Mouse (Mus musculus) gastrocnemius, postnatal 4 days (tissue): ENCODE results near the gene Rps24. TPM values are rescaled to one million over a fixed set of nuclear protein-coding genes. Genes with fewer than 3 reads are reported as not detected.
"Not testable (repeated sequence)": the region's sequence is repeated elsewhere in the genome, so short reads cannot be mapped to it uniquely, and the experiment has no call there.

Experiments used
- DNase-seq, 2 experiments: peaks; one replicate each; pipeline ENCODE4 v3.0.0; 2021 to 2022; ENCODE audit warnings: low spot score in 2 of 2, mixed read lengths in 2 of 2
- long read RNA-seq, 2 experiments: library from polyadenylated mRNA; stranded (forward); transcript quantifications; one replicate each; pipeline ENCODE4 v2.0.0; 2021
- total RNA-seq, 2 experiments: library from RNA; stranded (reverse); gene quantifications; 2 replicates each; pipeline ENCODE4 v1.2.3; 2021

Gene Rps24
- total RNA-seq, result 1,000 to 10,000 TPM; 1,547 to 1,580 TPM
- long read RNA-seq, experiment 1, transcript Rps24-210 (5 exons, 1,613 nt), result major isoform, 10 of 84 reads
- long read RNA-seq, experiment 1, partial matches to known transcripts, result 24 of 84 reads
- long read RNA-seq, experiment 1, other reads (novel, unspliced or antisense), result 47 of 84 reads
- long read RNA-seq, experiment 2, transcript Rps24-210 (5 exons, 1,613 nt), result major isoform, 9 of 88 reads
- long read RNA-seq, experiment 2, partial matches to known transcripts, result 21 of 88 reads
- long read RNA-seq, experiment 2, other reads (novel, unspliced or antisense), result 57 of 88 reads

DNA sequence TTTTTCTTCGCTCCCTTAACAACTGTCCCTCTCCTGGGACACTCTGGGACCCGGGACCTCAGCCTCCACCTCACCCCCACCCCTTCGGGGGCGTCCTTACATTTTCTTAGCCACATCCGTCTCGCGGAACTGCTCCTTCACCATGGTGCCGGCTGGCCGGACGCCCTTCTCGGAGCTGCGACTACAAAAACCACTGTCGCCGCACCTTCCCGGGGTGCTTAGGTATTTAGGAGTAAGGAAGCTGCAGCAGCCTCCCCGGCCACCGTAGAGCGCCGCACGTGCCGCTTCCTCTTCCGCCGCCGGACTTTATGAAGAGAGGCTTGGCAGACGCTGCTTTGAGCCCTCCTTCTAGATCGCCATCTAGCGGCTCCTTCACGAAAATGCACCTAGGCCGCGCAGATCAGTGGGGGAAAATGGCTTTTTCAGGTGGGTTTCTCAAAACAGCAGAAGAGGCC, at the start of gene Rps24, which contains the start of gene Polr3a:
Gene Rps24, plus strand, starts transcription at position 353 of the 455 bp plus-strand sequence.
Gene Polr3a, minus strand, starts transcription at position 286 of the 455 bp plus-strand sequence.
- peak; percentile 80 to 88 for DNase-seq

DNA sequence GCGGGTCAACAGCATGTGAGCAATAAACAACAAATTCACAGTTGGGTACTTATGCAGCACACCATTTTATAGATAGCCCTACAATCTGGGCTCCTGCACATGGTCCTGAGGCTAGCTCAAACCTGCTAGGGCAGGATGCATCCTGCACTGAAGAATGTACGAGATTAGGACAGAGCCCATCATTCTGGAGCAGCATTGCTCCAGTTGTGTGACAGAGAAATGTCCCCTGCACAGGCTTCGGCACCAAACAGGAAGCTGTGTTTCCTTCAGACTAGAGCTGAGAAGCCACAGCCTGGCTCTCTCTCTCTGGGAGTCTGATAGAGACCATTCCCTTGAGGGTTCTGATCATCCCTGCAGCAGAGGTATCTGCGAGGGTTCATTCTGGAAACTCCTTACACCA, 43.4 kb upstream of the Rps24 start:
- not testable (repeated sequence) for DNase-seq

DNA sequence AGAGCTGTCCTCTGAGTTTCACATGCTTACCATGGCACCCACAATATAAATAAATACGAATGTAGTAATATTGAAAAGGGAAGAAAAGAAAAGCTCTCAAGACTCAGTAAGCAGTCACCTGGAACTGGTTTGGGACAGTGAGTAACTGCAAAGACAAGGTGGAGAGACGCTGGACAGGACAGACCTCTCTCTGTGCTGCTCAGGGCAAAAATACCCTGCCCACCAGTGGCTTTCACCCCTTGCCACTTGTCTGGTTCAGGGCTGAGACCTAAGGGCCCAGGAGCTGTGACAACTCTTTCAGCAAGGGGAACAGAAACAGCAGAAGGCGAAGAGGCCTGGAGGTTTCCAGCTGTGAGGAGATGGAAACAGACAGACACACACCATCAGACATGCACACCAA, 28.7 kb upstream of the Rps24 start:
- DNase-seq, result no peak

DNA sequence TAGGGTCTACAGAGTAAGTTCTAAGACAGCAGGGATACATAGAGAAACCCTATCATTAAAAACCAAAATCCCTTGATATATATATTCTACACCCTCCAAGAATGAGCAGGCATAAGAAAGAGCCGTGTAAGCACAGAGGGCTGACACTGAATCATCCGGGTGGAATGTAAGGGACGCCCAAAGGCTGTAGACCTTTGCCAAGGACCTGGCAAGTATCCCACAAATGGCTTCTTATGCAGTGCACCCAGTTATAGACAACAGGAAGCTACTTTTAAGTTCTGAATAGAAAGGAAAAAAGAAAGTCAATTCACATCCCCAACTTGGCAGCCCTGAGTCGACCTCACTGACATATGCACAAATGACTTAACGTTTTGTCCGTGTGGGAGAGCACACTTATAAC, 18.1 kb upstream of the Rps24 start:
- no peak for DNase-seq

DNA sequence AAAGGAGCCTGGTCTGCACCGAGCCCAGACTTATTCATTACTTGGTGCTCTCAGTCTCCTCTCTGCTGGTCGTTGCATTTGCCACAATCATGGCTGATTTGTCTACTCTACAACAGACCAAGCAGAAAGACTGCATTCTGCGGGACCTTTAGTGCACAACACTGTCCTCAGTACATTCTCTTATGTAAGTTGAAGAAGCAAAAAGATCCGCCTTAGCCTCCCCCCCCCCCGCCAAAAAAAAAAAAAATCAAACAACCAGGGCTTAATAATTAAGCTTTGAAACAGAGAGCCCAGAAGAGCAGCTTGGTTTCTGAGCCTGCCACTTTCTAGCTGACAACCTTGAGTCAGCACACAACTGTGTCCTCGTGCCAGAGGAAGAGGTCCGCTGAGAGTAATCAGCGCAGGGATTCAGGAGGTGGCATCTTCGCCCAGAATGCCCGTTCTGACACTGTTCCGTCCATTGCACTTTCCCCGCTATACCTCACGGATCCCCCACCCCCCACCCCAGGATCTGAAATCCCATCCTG, 621 bp upstream of the Rps24 start:
- DNase-seq, result no peak

DNA sequence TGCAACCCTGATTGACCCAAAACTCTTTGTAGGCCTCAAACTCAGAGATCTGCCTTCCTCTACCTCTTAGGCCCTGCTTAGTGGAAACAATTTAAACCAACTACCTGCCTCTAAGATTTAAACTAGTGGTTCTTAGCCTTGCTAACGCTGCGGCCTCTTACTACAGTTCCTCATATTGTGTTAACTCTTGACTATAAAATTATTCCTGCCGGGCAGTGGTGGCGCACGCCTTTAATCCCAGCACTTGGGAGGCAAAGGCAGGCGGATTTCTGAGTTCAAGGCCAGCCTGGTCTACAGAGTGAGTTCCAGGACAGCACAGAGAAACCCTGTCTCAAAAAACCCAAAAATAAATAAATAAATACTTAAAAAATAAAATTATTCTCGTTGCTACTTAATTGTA, 2.8 kb downstream of the Rps24 start:
- DNase-seq, result not testable (repeated sequence)

DNA sequence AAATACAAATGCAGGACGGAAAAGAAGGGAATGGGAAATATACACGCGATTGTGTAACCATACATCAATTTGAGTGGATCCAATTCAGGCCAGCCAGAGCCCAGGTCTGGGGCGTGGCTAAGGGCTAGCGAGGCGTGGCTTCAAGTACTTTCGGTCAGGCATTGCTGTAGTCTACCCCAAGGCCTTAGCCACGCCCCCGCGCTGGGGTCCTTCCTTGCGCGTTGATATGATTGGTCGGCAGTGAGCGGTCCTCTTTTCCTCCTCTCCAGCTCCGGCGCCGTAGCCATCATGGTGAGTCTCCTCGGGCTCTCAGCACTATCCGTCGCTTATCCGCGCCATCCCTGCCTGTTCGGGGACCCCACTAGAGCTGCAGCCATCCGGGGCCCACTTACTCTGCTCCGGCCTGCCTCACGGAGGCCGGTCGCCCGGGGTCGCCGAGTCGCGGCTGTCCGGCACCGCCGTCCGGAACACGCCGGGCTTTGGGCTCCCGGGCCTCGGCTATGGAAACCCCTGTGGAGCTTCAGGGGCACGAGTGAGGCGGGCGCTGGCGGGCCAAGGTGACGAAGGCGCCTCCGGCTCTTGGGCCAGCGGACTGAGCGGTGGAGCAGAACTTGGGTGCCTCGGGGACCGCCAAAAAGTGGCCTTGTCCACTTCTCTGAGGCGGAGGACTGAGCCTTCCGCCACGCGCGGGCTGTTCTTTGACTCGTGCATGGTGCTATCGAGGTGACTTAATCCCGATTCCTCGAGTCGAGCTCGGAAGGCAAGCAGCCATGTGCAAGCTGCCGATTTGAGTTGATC, 3.7 kb downstream of the Rps24 start:
- peak; percentile 95 to 96 for DNase-seq

DNA sequence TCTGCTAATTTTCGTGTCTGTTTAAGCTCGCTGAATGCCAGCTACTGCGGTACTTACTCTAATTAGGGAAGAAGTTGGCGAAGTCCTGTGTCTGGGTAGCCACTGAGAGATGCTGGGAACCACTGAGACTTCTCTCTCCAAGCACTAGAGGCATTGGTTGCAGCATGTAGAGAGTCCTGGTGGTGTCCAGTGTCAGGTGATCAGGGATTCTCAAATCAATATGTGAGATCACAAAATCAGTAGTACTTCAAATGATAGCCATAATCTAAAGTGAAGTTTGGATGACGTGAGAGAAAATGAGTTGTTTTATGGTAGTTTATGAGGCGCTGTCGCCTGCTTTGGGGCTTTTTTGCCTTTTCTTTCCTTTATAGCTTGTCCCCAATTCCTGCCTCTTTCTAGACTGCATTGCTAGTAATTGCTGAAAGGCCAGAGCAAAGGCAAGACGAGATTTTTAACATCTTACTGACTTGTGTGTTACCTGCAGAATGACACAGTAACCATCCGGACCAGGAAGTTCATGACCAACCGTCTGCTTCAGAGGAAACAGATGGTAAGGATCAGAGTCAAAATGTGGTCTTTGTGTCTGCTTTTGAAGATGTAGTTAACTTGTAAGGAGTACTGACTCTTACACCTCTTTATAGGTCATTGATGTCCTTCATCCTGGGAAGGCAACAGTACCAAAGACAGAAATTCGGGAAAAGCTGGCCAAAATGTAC, 4.5 kb downstream of the Rps24 start:
- DNase-seq, result no peak

DNA sequence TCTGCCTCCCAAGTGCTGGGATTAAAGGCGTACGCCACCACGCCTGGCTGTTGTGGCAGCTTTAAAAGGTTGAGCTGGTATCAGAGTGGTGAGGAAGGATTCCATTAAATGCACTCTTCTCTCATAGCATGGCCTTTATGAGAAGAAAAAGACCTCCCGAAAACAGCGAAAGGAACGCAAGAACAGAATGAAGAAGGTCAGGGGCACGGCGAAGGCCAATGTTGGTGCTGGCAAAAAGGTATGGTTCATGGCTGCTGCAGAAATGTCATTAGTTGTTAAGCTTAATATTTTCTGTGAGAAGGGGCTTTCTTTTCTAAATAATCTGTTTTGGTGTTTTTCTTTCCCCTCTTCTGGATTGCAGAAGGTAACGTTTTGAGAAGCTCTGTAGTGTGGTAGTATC, 6.3 kb downstream of the Rps24 start:
- DNase-seq, result no peak

DNA sequence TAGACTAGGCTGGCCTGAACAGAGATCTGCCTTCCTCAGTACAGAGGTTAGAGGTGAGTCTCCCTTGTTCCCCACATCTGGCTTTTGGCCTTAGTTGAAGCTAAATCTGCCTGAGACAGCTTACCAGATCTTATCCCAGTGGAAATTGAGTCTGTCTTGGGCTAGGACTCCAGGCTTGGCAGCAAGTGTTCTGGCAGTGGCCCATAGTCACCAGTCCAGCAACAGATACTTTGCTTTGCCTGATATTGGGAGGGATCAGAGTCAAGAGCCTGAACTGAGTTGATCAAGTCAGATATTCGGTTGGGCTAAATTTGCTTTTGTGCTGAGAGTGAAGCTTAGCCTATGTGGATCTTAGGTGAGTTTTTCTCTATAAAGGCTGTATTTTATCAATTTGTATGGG, 9.6 kb downstream of the Rps24 start:
- no peak for DNase-seq

DNA sequence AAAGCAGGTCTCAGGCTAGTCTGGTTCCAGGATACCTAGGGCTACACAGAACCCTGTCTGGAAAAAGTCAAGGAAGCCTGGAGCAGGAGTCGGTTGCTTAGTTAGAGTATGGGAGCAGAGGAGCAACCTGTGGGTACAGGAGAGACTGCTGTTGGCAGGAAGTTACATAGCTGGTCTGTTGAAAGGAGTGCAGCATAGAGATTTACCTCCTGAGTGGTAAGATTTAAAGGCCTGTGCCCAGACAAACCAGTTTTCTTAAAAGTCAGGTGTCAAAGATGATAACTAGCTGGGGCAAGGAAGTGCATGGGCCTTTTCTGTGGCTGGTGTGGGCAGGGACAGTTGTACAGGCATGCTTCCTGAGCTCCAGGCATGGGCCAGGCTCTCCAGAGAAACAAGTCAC, 10.5 kb downstream of the Rps24 start:
- DNase-seq, result no peak

DNA sequence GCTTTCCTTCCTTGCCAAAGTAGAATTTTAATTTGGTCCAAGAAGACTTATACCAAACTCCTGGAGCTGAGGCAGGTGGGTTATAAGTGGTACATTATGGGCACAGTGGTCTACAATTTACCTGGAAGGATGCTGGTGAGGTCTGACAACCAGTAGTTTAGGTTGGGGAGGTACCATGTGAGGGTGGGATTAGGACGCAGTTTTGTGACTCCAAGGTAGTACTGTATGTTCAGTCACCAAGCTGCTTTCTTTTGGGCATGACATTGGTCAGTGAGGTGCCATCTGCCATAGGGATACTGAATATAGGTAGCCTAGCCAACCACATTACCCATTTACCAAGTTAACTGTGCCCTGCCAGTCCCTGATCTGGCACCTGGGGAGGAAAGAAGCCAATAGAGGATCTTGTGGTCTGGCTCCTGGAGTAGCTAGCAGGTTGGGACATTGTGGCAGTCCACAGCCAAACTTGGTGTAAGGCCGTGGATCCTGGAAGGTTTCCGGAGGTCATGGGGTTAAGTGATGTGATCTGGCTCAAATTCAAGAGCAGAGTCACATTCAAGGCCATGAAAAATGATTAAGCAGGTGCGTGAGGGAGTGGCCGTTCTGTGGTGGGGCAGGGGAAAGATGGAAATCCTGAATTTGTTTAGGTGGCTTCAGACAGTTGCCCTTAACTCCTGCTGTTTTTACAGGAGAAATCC, 11.8 kb downstream of the Rps24 start:
- DNase-seq, result no peak

DNA sequence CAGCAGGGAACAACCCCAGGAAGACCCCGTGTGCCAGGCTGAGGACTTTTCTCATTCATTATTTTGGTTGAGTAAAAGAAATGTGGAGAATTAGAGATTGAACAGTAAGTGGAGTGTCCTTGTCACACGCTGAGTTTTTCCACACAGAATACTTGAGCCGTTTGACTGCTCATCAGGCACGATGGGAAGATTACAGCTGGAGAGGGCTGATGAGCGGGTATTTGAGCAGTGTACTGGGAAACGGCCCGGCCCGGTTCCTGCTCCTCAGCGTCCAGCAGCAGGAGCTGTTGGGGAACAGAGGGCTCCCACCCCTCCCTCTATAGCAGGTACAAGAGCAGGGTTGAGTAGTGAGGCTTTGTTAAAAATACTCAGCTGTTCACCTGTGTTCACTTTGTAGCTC, 12.6 kb downstream of the Rps24 start:
- no peak for DNase-seq

DNA sequence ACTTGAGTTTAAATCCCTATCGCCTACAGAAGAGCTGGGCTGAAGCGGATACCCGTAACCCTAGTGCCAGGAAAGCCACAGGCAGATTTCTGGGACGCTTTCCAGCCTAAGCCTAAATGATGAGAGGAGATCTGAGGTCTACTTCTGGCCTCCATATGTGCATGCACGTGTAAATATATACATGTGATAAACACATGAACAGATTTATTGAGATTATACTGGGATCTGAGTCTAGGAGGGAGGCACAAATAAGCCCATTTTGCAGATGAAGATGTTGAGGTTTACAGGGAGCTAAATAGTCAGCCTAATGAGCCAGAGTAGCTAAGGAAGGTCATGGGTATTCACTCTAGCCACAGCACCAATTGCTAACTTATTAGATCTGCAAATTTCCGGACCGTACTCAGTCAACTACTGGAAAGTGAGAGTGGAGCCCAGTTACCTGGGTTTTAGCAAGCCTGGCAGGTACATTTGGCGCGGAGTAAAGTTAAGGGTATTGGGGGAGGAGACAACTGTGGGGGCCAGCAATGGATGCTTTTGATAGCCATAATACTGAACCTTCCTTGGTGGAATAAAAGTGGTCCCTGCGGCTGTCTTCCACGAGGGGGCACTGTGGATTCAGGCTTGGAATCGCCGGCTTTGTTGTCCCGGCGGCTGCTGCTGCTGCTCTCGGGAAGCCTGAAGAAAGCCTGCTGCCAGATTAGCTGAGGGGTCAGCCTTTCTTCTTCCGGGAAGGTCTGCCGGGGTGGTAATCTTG, 13.3 kb downstream of the Rps24 start:
- peak; percentile 81 to 85 for DNase-seq

DNA sequence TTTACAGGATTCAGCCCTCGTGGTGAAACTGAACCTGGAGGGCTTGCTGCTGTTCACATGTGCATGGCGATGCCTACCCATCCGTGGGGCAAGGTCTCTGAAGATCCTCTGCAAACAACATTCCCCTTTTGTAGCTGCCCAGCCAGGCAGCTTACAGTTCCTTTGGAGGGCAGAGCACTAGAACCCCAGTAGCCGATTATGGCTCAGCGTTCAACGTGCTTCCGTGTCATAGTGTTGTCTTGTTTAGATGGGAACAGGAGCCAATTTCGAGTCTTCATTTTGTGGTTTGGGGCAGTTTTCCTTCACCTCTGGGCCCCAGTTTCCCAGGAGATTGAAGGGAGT, 13.9 kb downstream of the Rps24 start:
- no peak for DNase-seq

DNA sequence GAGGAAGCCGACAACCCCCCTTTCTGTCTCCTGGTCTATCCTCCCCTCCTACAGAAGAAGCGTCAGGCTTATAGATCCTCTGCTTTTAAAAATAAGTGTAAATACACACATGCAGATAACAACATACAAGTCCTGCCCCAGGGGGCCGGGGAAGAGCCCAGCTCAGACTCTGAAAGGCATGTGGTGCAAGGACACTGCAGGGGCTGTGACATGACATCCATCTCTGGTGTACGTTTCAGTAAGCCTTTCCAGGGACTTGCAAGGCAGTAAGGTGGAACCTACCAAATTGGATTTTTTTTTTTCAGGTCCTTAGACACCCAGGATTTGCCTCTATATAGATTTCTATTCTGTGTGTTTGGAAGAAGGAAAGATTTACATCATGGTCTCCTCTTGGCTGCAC, 14.3 kb downstream of the Rps24 start:
- no peak for DNase-seq

DNA sequence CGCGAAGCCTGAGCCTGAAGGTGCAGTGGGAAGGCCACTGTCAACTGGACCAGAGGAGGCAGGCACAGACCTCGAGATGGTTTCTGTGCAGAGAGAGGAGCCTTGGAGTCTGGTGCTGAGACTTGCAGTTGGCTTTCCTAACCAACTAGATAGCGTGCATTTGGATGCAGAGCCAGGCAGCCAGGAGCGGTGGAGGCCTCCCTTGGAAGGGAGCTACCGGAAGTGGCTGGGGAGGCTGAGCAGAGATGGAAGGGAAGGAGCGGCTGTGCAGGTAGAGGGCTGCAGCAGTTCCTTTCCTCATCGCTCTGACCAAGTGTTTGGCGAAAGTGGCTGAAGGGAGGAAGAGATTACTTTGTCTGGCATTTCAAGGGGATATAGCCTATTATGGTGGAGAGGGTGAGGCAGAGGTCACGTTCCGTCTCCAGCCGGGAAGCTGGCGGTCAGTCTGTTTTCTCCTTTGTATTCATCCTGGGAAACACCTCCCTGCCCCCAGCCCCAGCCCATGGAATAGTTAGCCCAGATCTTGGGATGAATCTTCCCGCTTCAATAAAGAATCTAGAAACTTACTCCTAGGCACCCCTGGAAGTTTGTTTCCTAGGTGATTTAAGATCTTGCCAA, 20.6 kb downstream of the Rps24 start:
- DNase-seq, result no peak

DNA sequence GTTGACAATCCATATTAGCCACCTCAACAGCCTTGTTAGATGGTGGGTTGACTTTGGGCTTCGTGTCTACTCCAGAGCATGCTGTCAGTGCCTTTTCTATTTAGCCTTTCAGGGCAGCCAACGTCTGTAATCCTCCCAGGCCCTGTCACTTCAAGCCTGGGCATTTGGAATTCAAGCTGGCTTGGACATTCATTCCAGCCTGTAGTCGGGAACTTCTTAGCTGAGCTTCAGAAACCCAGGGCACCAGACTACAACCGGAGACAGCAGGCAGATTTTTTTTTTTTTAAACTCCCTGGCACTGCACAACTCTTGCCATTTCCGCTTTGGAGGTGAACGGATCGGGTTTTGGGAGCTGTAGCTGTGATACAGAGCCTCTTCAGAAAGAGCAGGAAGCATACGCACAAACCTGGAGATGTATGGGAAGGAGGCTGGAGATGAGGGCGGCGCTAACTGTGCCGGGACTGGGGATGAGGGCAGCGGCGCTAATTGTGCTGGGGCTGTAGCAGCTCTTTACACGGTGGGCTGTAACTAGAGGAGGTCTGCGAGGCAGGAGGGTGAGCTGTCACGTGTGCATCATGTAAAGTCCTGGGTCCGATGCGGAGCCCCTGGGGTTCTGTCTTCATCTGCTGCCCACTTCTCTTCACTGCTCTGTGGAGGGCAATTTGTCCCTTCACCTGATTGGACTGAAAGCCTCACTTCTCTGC, 21.3 kb downstream of the Rps24 start:
- DNase-seq, result no peak

DNA sequence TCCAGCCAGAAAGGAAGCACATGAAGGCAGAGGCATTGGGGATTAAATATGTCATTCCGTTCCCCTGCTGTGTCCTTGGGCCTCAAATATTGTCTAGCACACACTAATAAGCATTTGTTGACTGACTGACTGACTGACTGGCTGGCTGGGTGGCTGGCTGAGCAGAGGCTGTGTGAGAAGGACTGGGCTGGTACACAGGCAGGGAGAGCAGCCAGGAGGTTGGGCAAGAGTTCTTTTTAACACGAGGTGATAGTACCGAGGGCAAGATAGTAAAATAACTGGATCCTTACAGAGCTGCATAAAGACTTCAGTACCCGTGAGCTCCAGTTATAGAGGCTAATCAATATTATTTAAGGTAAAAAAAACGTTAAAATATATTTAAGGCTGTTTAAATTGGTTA, 22.6 kb downstream of the Rps24 start:
- no peak for DNase-seq
